In genomic region chr16:30988225-30988624, GRCm38 (mm10) we compare ENCODE assay signal across 27 mouse cellular contexts.
DNase-seq lines count a peak whose midpoint lies in the region; ATAC-seq and TF ChIP-seq lines count a peak whose summit lies in the region.
"Had no signal": no experiment of that assay in that cellular context is flagged by ENCODE, and none has a peak within 500 bp of the region (broad histone marks: within the 10 kb centered on the region; RNA-seq: fewer than 3 reads in every experiment).

No protein-coding gene starts in this region.

- no peak overlapping the region for H3K27ac ChIP-seq in kidney, adult 2 months (ENCODE audit: insufficient read depth, low read depth, low read length)
- H3K27ac ChIP-seq in limb, embryonic 12.5 days, result no peak overlapping the region
- no peak overlapping the region for H3K27ac ChIP-seq in limb, embryonic 10.5 days
- H3K27ac ChIP-seq in midbrain, embryonic 16.5 days (ENCODE audit: low read length), result peak overlapping the region; percentile 42
- no peak overlapping the region for H3K27ac ChIP-seq in midbrain, embryonic 11.5 days (ENCODE audit: low read depth, low read length)
- H3K27ac ChIP-seq: forebrain, embryonic 10.5 days; forebrain, embryonic 15.5 days; heart, adult 2 months; hindbrain, embryonic 14.5 days; liver, embryonic 15.5 days; lung, embryonic 15.5 days; neural tube, embryonic 13.5 days; stomach, postnatal 0 days had no signal

- TF ChIP-seq CTCF in kidney, adult 2 months (conservative IDR thresholded peaks at IDR 0.05; ENCODE audit: insufficient read depth, insufficient read length, low read depth, low read length), result no peak

- no peak overlapping the region for H3K4me3 ChIP-seq in kidney, adult 2 months (ENCODE audit: insufficient read depth, low read depth, low read length)
- no peak overlapping the region for H3K4me3 ChIP-seq in limb, embryonic 12.5 days (replicated peaks)
- no peak overlapping the region for H3K4me3 ChIP-seq in limb, embryonic 10.5 days
- H3K4me3 ChIP-seq in midbrain, embryonic 16.5 days (ENCODE audit: low read depth, low read length), result no peak overlapping the region
- no peak overlapping the region for H3K4me3 ChIP-seq in midbrain, embryonic 11.5 days (ENCODE audit: low read depth, low read length)
- H3K4me3 ChIP-seq: embryonic facial prominence, embryonic 12.5 days; forebrain, embryonic 10.5 days; forebrain, embryonic 15.5 days; heart, adult 2 months; heart, embryonic 12.5 days; liver, embryonic 15.5 days; lung, embryonic 15.5 days; neural tube, embryonic 13.5 days had no signal

- H3K9ac ChIP-seq in limb, embryonic 12.5 days (replicated peaks), result no peak overlapping the region
- no peak overlapping the region for H3K9ac ChIP-seq in midbrain, embryonic 16.5 days (ENCODE audit: low read depth, low read length)
- H3K9ac ChIP-seq in midbrain, embryonic 11.5 days (ENCODE audit: low read length), result no peak overlapping the region
- H3K9ac ChIP-seq: embryonic facial prominence, embryonic 12.5 days; forebrain, embryonic 15.5 days; heart, embryonic 12.5 days; hindbrain, embryonic 14.5 days; liver, embryonic 15.5 days; lung, embryonic 15.5 days; neural tube, embryonic 13.5 days had no signal

- H3K4me1 ChIP-seq in kidney, adult 2 months (ENCODE audit: control insufficient read depth, insufficient read depth, low read length), result 0 out of 2 replicates have a peak, but pooled peaks cover 4% of the 10 kb centered on the region
- peaks cover 9% of the 10 kb centered on the region for H3K4me1 ChIP-seq in limb, embryonic 12.5 days (replicated peaks)
- H3K4me1 ChIP-seq in limb, embryonic 10.5 days, result peaks cover 16% of the 10 kb centered on the region
- H3K4me1 ChIP-seq in midbrain, embryonic 16.5 days (ENCODE audit: control insufficient read depth, insufficient read depth, low read length), result peaks cover 24% of the 10 kb centered on the region
- peaks cover 5% of the 10 kb centered on the region; the same call in 1 of the 2 replicates for H3K4me1 ChIP-seq in midbrain, embryonic 11.5 days (ENCODE audit: control insufficient read depth, insufficient read depth, low read length)
- H3K4me1 ChIP-seq: liver, embryonic 15.5 days had no signal

- H3K9me3 ChIP-seq in limb, embryonic 12.5 days, result no peaks in the 10 kb centered on the region
- H3K9me3 ChIP-seq in limb, embryonic 10.5 days (replicated peaks), result no peaks in the 10 kb centered on the region
- H3K9me3 ChIP-seq in midbrain, embryonic 16.5 days (replicated peaks; ENCODE audit: control insufficient read depth, low read length, poor library complexity, severe bottlenecking), result no peaks in the 10 kb centered on the region
- no peaks in the 10 kb centered on the region for H3K9me3 ChIP-seq in midbrain, embryonic 11.5 days (ENCODE audit: control insufficient read depth, low read length)
- H3K9me3 ChIP-seq: embryonic facial prominence, embryonic 12.5 days; forebrain, embryonic 10.5 days; forebrain, embryonic 15.5 days; G1E; heart, embryonic 12.5 days; liver, embryonic 15.5 days; lung, embryonic 15.5 days; neural tube, embryonic 13.5 days had no signal

- 68% methylated on average over 6 of the region's 6 CpGs for WGBS in kidney, adult 2 months
- 85% methylated on average over 6 of the region's 6 CpGs for WGBS in limb, embryonic 12.5 days
- WGBS in limb, embryonic 10.5 days, result 90% methylated on average over 6 of the region's 6 CpGs
- WGBS in midbrain, embryonic 16.5 days, result 70% methylated on average over 6 of the region's 6 CpGs
- WGBS in midbrain, embryonic 11.5 days, result 84% methylated on average over 6 of the region's 6 CpGs

- ATAC-seq in limb, embryonic 12.5 days (ENCODE audit: insufficient number of reproducible peaks, insufficient read depth, low FRiP score, low TSS enrichment, low read depth), result 0 out of 2 replicates have a peak, but pooled peaks have one; percentile 17
- ATAC-seq in midbrain, embryonic 16.5 days, result no peak
- ATAC-seq in midbrain, embryonic 11.5 days (ENCODE audit: low FRiP score), result no peak
- ATAC-seq in megakaryocyte progenitor cell, adult 5-6 weeks (replicated peaks; ENCODE audit: poor library complexity), result no peak
- ATAC-seq: forebrain, embryonic 15.5 days; intestine, postnatal 0 days had no signal

- DNase-seq in kidney, adult 2 months, result peak; percentile 84
- no peak for DNase-seq in kidney, postnatal 4 days
- no peak for DNase-seq in limb, embryonic 10.5 days (ENCODE audit: low spot score)
- no peak for DNase-seq in midbrain, embryonic 11.5 days (ENCODE audit: low spot score, missing footprints)
- DNase-seq: adrenal gland, postnatal 14 days; B cell, adult 2 months; cerebellum, adult 11 months; cerebellum, adult 9-10 months; cerebellum, postnatal 36 days; heart, adult 2 months; right cerebral cortex, postnatal 4 days; thymus, adult 18-20 months; thymus, postnatal 25 days had no signal

- no peaks in the 10 kb centered on the region for H3K36me3 ChIP-seq in kidney, adult 2 months (ENCODE audit: control insufficient read depth, insufficient read depth, low read length)
- no peaks in the 10 kb centered on the region for H3K36me3 ChIP-seq in limb, embryonic 12.5 days
- no peaks in the 10 kb centered on the region for H3K36me3 ChIP-seq in limb, embryonic 10.5 days
- H3K36me3 ChIP-seq in midbrain, embryonic 16.5 days (ENCODE audit: control insufficient read depth, insufficient read depth, low read length), result no peaks in the 10 kb centered on the region
- no peaks in the 10 kb centered on the region for H3K36me3 ChIP-seq in midbrain, embryonic 11.5 days (ENCODE audit: control insufficient read depth, insufficient read depth, low read length)
- H3K36me3 ChIP-seq: embryonic facial prominence, embryonic 12.5 days; forebrain, embryonic 10.5 days; forebrain, embryonic 15.5 days; heart, embryonic 12.5 days; liver, embryonic 15.5 days; lung, embryonic 15.5 days; neural tube, embryonic 13.5 days had no signal

- TF ChIP-seq POLR2A in kidney, adult 2 months (IDR thresholded peaks at IDR 0.05; ENCODE audit: low read depth, low read length), result no peak

- H3K27me3 ChIP-seq in kidney, adult 2 months (replicated peaks; ENCODE audit: control insufficient read depth, insufficient read depth, low read length), result no peaks in the 10 kb centered on the region
- H3K27me3 ChIP-seq in limb, embryonic 12.5 days, result no peaks in the 10 kb centered on the region
- H3K27me3 ChIP-seq in limb, embryonic 10.5 days (ENCODE audit: low read depth, poor library complexity, severe bottlenecking), result no peaks in the 10 kb centered on the region
- no peaks in the 10 kb centered on the region for H3K27me3 ChIP-seq in midbrain, embryonic 16.5 days (ENCODE audit: control insufficient read depth, insufficient read depth, low read depth, low read length)
- H3K27me3 ChIP-seq in midbrain, embryonic 11.5 days (ENCODE audit: control insufficient read depth, insufficient read depth, low read length), result no peaks in the 10 kb centered on the region
- H3K27me3 ChIP-seq: embryonic facial prominence, embryonic 12.5 days; forebrain, embryonic 15.5 days; heart, embryonic 12.5 days; liver, embryonic 15.5 days; lung, embryonic 15.5 days; neural tube, embryonic 13.5 days had no signal

- H3K4me2 ChIP-seq in limb, embryonic 12.5 days, result no peak overlapping the region
- no peak overlapping the region for H3K4me2 ChIP-seq in midbrain, embryonic 16.5 days (ENCODE audit: low read length)
- H3K4me2 ChIP-seq in midbrain, embryonic 11.5 days, result no peak overlapping the region
- H3K4me2 ChIP-seq: embryonic facial prominence, embryonic 12.5 days; forebrain, embryonic 15.5 days; heart, embryonic 12.5 days; hindbrain, embryonic 14.5 days; liver, embryonic 15.5 days; lung, embryonic 15.5 days; neural tube, embryonic 13.5 days had no signal
